Mouse (Mus musculus): ENCODE data around the gene Rab5a. TPM values are rescaled to one million over a fixed set of nuclear protein-coding genes. Genes with fewer than 3 reads are reported as not detected.

Rab5a gene
- total RNA-seq (2021), result 10 to 100 TPM; 66.9 to 69.0 TPM

DNA sequence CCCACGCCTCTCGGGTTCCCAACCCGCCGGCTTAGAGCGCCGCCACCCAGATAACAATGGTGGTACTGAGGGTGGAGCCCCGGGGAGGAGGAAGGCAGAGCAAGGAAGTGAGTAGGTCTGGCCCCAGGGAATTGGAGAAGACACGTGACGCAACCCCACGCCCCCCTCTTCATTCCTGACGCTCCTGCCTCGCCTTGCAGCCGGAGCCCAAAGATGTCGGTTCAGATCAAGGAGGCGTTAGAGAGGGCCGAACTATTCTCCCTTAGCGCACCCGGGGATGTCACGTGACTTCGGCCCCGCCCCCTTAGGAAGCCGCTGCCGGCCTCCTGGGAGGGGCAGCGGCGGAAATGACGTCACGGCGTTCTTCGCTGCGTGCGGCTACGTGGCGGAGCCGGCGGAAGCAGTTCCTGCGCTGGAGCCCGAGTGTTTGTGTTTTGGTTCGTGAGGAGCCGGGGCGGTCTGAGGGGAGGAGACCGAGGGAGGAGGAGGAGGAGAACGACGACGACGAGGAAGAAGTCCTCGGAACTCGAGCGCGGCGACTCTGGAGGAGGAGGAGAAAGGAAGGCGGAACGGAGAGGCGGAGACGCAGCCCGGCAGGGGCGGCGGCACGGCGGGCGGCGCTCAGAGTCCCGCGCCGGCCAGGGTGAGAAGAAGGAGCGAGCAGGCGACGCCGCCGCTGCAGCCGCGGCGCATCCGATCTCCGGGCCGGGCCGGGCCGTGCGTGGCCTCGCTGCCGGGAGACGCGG, at the start of gene Rab5a:
Gene Rab5a, plus strand, starts transcription at position 377 of the 746 bp plus-strand sequence.
- DNase-seq, result peak; percentile 99 to 100
- intact Hi-C loops (cut with DNase I), result loop anchor here (2.0 kb wide), 2 partner anchors 88 to 210 kb away; partner anchors contain the start of genes Kat2b and Sgo1

DNA sequence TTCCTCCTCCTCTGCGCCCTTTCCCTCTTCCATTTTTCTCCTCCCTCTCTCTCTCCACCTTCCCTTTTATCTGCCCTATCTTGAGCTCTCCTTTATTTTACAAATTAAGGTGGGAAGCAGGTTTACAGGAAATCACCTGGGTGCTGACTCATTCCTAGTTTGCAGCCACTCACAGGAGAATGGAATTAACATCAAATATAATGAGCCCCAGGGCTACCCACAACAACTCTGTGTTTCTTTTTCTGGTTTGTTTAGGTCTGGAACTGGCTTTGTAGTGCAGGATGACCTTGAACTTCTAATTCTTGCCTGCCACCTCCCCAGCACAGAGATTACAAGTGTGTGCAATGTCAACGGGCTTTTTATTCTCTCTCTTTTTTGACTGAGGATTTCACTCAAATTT, 22.9 kb upstream of the Rab5a start:
- intact Hi-C loops (cut with DNase I), result no loop called here
- DNase-seq, result no peak

DNA sequence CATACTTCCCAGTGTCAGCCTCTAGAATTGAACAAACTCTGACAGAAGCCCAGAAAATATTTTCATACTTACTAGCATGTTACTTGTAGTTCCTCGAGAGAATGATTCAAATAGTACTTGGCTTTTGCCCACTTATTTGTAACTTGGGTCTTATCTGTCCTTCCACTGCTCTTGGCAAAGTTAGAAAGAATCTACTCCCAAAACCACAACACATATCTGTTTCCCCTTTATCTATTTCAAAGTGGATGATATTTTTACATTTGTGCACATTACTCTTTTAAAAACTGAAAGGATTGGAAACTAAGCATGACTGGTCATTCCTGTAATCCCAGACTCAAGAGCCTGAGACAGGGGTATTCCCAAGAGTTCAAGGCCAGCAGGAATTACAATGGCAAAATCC, 22.3 kb upstream of the Rab5a start:
- intact Hi-C loops (cut with DNase I), result no loop called here

DNA sequence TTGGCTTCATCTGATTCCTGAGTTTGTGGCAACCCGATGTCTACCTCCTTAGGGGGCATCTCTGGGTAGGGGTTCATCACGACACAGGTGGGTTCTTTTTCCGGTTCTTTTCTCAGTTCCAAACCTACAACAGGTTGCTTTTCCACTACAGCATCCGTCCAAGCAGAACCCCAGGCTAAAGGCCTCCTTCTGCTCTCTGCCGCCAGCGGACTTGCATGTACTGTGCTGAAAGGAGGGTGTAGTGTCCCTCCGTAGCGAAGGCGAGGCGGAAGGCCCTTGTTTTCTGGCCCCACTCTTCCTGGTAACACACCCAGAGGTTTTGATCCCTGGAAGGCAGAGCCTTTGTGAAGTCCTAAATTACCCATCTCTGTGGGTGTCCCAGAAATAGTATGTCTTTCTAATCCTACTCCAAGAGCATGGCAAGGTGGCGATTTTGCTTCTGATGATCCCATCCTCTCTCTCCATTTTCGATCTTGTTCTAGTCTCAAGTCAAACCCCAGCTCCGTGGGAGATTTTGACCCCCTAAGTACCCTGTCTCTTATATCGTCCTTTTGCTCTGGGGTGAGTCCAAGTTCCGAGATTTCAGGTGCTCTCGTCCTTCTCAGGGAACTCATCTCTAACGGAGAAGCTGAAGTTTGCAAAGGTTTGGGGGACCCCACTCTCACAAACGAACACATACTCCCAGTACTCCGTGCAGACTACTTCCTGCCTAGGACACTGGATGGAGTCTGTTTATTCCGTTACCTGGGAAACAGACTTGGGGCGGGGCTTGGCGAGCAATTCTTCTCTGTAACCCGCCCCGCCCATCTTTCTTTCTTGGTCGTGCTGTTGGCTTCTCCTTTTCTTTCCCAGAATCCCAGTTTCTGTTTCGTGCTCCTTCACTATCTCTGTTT, 16.2 kb upstream of the Rab5a start, which contains the start of gene Efhb:
Gene Efhb, minus strand, starts transcription at position 719 of the 893 bp plus-strand sequence.
- intact Hi-C loops (cut with DNase I), result no loop called here

More for the DNA sequence above, 22.3 kb upstream of the Rab5a start:
- DNase-seq, result no peak

DNA sequence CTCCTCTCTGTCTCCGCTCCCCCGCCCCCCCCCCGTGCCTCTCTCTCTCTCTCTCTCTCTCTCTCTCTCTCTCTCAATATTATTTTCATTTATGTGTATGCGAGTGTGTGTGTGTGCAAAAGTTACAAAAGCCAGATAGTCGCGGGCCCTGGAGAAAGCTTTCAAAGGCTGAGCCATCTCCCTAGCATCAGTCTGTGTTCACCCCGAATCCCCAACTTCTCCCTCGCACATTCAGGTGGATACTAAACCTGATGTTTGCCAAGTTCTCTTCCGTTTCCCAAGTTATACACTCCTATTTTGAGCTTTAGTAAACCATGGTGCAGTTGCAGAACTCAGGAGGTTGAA, 15.6 kb upstream of the Rab5a start:
- intact Hi-C loops (cut with DNase I), result no loop called here
- DNase-seq, result peak in 1 of 2 experiments; percentile 15

More for the DNA sequence above, 16.2 kb upstream of the Rab5a start, which contains the start of gene Efhb:
- peak; percentile 91 to 95 for DNase-seq

DNA sequence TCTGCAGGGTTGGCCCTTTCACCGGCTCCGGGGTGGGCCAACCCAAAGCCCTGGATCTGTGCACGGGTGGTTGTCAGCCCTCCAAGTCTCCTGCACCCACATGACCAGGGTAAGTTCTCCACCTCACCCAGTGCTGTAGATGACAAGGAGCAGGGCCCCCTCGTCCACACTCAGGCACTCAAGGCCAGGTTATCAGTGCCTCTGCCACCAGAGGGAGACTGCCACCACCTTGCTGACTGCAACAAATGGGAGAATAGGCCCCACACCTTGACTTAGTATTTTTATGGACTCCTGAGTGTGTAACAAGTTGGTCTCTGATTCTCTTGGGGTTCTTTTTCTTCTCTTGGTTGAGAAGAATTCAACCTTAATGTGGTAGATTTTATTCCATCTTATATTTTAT, 13.5 kb upstream of the Rab5a start:
- intact Hi-C loops (cut with DNase I), result no loop called here
- DNase-seq, result peak in 1 of 2 experiments; percentile 14

DNA sequence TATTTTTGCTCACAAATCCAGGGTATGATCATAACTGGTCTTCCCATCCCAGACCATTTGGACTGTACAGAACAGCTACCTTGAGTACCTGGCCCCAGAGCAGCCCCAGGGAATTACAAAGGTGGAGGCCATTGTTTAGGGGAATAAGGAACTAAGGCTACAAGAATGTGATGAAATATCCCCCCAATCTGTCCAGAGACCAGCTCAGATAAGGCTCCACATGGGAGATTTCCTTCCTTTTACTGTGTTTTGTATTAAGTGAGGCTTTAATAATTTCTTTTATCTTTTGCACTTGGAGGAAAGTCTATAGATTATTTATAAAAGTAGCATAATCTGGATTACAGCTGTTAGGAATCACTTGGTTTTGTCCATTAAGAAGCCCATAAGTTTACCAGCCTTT, 10.3 kb upstream of the Rab5a start:
- intact Hi-C loops (cut with DNase I), result no loop called here
- no peak for DNase-seq

DNA sequence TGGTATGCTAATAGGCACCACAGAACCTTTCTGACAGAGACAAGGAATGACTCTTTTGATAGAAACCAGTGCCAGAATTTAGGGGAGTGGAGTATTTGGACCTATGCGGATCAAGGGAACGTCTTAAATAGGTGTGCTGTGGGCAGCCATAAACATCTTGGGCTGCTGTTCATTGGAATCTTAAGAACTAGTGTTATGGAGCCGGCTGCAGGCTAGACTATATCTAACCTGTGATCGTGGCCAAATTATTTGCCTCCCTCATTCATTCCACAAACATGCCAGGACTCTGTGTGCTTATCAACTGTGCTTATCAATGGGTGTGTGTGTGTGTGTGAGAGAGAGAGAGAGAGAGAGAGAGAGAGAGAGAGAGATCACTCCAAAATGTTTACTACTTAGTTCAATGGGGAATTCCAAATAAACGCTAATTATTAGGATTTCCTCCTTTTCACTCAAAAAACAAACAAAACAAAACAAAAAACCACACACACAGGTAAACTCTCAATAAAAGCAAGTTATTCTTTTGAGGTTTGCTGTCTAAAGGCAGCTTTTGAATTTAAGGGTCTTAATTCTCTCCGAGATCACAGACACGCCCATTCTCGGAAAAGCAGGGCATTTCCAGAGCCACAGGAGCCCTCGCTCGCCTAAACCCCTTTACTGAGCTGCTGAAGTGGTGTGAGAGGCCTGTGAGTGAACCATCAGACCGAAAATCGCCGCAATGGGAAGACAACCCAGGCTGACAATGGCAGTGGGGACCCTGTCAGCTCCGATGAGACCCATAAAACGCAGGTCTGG, 772 bp upstream of the Rab5a start:
- DNase-seq, result no peak
- intact Hi-C loops (cut with DNase I), result loop anchor here (2.0 kb wide), 2 partner anchors 89 to 211 kb away; partner anchors contain the start of genes Kat2b and Sgo1

DNA sequence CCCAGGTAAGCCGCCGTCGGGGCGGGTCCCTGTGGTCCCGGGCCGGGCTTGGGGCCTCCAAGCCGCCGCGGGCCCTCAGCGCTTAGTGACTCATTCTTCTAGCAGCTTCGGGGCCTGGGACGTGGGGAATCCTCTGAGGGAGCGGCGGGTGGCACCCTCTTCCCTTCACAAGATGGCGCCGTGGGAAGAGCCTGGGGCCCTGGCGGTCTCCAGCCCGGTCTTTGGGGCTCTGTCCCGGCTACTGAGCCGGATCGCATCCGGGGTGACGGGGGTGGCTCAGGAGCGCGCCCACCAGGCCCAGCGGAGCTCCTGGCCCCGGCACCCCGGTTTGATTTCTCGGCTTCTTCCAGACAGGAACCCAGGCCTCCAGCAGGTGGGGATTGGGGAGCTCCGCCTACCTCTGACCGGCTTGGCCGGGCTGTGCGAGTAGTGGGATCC, 589 bp downstream of the Rab5a start:
- intact Hi-C loops (cut with DNase I), result loop anchor here (2.0 kb wide), 2 partner anchors 87 to 209 kb away; partner anchors contain the start of genes Kat2b and Sgo1
- DNase-seq, result peak; percentile 69 to 75

DNA sequence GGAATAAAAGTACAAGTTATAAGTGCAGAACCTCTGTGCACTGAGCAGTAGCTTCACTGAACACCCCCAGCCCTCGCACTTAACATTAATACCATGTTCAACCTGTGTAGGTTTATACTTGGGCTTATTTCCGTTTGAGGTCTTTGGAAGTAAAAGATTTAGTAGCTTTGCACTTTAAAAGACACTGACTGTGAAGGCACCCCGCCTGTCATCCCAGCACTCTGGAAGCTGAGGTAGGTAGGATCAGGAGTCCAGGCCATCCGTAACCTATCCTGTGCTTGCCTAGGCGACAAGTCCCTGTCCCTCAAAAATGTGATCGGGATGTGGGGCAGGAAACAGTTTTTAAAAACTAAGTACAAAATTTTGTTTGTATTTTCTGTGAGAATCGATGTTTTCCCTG, 1.4 kb downstream of the Rab5a start:
- intact Hi-C loops (cut with DNase I), result no loop called here
- DNase-seq, result no peak

DNA sequence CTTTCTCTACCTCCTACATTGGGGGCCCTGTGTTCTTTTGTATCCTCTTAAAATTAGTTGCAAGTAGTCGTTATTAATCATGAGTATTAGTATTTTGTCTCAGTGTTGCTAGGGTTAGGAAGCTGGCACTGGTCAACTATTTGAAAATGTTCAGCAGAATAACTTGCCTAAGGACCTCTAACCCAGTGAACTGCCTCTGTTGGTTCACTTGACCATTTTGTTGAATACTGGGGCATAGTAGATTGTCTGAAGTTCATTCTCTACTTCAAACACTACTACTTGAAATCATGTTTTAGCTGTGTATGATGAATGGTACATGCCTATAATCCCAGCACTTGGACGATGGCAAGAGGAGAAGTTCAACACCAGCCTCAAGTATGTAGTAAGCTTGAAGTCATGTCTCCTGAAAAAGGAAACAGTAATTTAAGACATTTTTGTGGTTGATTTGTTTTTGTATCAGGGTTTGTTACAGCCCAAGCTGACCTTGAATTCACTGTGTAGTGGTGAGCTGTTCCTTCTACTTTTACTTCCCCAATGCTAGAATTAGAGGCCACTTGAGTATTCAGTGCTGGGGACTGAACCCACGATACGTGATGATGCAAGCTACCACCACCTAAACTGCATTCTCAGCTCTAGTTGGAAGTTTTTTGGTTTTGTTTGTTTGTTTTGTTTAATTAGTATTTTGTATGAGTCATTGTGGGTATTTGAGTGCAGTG, 9.4 kb downstream of the Rab5a start:
- intact Hi-C loops (cut with DNase I), result no loop called here
- no peak for DNase-seq

DNA sequence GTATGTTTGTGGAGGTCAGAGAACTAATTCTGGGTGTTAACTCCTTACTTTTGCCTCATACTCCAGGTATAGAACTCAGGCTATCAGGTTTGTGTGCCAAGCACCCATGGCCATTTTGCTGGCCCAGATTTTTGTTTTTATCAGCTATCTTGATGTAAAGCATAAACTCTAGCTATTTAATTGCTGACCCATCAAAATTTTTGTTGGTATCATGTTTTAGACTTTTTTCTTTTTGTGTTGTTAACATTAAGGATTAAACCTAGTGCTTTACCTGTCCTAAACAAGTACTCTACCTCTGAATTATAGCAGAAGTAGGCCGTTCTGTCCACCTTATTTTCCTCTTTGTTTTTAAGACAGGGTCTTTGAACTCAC, 10.0 kb downstream of the Rab5a start:
- intact Hi-C loops (cut with DNase I), result no loop called here

DNA sequence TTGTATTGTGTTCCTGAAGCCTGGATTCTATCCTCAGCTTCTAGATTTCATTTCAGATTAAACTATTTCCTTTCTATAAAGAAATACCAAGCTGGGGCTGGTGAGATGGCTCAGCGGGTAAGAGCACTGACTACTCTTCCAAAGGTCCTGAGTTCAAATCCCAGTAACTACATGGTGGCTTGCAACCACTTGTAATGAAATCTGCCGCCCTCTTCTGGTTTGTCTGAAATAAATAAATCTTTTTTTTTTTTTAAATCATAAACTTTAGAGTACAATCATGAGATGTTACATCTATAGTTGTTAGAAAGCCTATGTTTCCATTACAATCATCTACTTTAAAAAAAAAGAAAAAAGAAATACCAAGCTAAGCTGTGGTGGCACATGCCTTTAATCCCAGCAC, 23.9 kb downstream of the Rab5a start:
- intact Hi-C loops (cut with DNase I), result no loop called here
- DNase-seq, result no peak

More for the DNA sequence above, 10.0 kb downstream of the Rab5a start:
- no peak for DNase-seq

DNA sequence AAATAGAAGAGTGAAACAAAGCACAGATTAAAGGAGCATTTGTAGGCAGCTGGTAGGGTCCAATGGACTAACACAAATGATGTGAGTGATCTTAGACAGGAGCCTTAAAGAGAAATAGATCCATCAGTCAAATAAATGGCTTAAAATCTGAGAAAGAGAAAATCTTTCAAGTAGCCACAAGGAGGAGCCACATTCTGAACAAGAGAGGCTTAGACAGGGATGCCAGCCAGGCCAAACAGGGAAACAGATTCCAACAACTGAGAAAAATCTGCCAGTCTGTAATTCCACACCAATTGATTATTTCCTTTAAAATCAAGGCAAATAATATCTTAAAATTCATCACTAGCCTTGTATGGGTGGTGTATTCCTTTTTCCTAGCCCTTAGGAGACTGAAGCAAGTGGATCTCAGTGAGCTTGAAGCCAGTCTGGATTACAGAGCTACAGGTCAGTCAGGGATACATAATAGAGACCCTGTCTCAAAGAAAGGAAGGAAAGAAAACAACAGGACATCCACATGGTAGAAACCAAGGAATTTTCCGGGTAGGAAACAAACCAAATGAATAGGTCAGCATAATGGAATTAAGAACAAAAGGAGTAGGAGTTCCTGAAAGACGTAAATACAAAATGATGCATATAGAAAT, 33.4 kb downstream of the Rab5a start:
- intact Hi-C loops (cut with DNase I), result loop anchor here (2.0 to 5.0 kb wide), 3 partner anchors 55 to 182 kb away; partner anchors contain the start of gene Kat2b
- peak; percentile 29 to 53 for DNase-seq

DNA sequence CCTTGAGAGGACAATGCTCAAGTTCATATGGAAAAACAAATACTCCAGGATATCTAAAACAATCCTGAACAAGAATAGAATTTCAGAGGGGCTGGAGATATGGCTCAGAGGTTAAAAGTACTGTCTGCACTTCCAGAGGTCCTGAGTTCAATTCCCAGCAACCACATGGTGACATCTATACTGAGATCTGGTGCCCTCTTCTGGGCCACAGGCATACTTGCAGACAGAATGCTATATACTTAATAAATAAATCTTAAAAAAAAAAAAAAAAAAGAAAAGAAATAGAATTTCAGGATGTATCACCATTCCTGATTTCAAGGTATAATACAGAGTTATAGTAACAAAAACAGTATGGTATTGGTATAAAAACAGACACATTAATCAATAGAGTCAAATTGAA, 40.3 kb downstream of the Rab5a start:
- no peak for DNase-seq
- intact Hi-C loops (cut with DNase I), result loop anchor here (5.0 kb wide), 1 partner anchor 313 kb away; no protein-coding TSS in a partner anchor

DNA sequence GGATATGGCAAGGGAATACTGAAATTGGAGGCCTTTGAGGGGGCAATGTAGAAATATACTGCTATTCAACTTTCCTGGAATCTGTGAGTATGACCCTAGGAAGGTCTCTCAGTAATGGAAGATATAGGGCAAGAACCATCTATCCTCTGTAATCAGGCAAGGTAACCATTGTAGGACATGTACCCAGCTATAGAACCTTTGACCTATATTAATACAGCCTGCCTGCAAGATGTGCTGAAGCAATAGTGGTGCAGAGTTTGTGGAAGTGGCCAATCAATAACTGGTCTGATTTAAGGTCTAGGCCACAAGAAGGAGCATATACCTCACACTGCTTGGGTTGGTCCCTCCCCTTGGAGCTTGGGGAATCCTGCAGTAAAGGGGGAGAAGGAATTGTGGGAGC, 41.5 kb downstream of the Rab5a start:
- DNase-seq, result no peak
- intact Hi-C loops (cut with DNase I), result no loop called here

DNA sequence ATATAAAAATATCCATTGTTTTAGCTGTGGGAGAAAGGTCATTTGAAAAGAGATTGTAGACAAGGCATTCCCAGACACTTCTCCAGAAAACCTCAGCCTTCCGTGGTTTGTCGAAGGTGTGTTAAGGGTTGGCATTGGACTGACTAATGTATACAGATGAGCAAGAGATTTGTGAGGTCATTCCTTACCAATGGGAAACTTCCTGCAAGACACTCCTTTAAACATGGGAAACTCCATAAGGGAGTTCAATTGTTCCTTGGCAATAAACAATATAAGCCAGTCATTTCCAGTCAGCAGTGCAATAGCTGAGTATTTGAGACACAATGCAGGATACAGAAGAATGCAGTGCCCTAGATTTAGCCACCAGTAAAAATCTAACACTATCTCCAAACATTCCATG, 49.0 kb downstream of the Rab5a start:
- DNase-seq, result no peak
- intact Hi-C loops (cut with DNase I), result no loop called here

DNA sequence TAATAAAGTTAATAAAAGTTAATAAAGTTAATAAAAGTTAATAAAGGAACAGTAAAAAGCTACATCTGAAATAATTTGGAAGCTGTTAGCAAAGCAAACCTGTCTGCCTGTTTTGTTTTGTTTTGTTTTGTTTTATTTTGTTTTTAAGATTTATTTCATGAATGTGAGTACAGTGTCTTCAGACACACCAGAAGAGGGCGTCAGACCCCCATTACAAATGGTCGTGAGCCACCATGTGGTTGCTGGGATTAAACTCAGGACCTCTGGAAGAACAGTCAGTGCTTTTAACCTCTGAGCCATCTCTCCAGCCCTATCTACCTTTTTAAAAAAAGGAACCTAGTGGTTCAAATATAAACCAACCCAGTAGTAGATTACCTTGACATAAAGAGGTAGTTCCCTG, 52.1 kb downstream of the Rab5a start:
- intact Hi-C loops (cut with DNase I), result no loop called here

DNA sequence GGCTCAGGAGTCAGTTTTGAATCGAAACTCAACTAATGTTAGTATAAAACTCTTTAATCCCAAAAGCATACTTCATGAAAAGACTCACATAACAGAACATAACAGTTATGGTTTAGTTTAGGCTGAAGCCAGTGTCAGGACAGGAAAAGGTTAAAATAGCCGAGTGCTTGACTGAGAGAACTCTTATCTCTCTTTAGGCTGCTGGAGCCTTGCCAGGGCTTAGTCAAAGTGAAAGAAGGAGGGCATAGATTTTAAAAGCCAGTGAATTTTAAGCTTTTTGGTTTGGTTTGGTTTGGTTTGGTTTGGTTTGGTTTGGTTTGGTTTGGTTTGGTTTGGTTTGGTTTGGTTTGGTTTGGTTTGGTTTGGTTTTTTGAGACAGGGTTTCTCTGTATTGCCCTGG, 53.4 kb downstream of the Rab5a start:
- peak in 1 of 2 experiments; percentile 24 for DNase-seq
- intact Hi-C loops (cut with DNase I), result no loop called here

More for the DNA sequence above, 52.1 kb downstream of the Rab5a start:
- DNase-seq, result peak in 1 of 2 experiments; percentile 19

All from heart, postnatal 10 days (tissue).